Mouse (Mus musculus): ENCODE measurements around the gene Pdcd6.

DNA sequence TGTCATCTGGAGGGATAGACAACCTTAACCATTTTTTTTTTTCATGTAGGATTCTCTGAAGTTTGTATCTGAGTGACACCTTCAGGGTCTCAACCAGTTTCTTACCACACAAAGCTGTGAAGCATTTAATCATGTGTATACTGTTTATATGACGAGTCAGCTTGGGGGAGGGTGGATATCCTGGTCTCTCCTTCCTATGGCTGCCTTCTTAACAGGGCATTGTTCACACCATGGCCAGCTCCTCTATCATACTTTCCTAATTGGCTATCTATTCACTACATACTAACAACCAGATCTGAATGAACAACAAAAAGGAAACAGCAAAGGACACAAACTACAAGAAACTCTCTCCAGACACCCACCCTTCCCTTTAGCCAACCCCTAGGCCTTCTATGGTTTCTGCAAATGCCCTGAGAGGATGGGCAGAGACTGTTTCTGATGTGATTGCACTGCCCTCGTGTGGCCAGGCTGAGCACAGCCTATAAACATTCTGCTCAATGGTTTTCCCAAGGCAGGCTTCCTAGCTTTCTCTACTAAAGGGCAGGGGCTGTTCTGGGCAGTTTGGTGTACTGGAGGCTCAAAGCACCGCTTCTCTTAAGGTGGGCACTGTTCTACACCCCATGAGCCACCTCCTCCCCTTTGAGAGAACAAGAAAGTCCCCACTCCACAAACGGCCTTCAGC is 16.3 kb downstream of the Pdcd6 start:
- TF ChIP-seq CTCF (IDR thresholded peaks at IDR 0.05; ENCODE audit: low read depth): peak; percentile 97
- no peak for TF ChIP-seq EP300 (IDR thresholded peaks at IDR 0.05; ENCODE audit: low read depth)

Measured in heart, postnatal 0 days (tissue).